Mouse (Mus musculus) spleen, adult 12 weeks (tissue): ENCODE data around the gene Ppp1ca.
A peak's percentile ranks its signal among the peaks of the same experiment; 100 is the strongest.

Experiments
- DNase-seq: peaks from one replicate; pipeline ENCODE4 v3.0.0; 2022; ENCODE audit warnings: low spot score

Gene Ppp1ca

GRCm38 (mm10) chr19:4154437-4155222 lies 37.2 kb upstream of the Ppp1ca start:
- DNase-seq, result no peak

DNA sequence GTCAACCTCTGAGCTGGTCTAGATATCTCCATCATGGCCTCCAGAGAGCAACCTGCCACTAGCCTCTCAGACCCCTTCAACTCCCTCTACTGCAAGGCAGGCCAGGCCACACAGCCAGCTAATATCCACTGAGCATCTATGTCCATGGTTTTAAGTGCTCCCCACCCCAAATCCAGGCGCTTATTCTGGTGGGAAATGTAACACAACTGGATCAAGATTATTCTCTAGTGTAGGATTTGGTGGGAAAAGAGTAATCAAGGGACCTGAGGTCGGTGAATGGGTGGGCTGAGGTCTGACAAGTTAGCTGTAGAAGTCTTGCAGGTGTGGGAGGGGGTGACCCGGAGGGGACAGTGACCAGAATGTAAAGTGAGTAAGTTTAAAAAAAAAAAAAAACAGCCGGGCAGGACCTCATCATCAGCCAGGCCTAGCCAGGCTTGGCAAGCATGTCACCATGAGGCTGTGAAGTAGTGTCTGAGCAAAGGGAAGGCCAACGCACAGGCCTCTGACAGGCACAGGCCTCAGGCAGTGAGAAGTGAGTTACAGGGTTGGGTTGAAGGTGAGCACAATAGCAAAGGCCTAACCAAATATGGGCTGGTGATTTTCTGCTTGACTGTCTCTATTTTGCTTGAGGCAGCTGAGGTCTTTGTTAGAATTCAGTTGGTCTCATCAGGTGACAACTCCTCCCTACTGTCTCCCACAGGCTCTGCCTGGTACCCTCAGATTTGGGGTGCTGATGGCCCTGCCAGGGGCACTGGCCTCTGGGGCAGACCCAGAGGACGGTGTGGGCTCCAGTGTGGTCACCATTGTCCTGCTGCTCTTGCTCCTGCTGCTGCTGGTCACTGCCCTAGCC lies 36.4 kb upstream of the Ppp1ca start:
- DNase-seq, result no peak

GRCm38 (mm10) chr19:4156073-4156579 lies 35.7 kb upstream of the Ppp1ca start:
- no peak for DNase-seq

GRCm38 (mm10) chr19:4156771-4157170 lies 35.1 kb upstream of the Ppp1ca start:
- no peak for DNase-seq

- no peak for DNase-seq
Measured at GRCm38 (mm10) chr19:4159049-4159448, 32.8 kb upstream of the Ppp1ca start.

DNA sequence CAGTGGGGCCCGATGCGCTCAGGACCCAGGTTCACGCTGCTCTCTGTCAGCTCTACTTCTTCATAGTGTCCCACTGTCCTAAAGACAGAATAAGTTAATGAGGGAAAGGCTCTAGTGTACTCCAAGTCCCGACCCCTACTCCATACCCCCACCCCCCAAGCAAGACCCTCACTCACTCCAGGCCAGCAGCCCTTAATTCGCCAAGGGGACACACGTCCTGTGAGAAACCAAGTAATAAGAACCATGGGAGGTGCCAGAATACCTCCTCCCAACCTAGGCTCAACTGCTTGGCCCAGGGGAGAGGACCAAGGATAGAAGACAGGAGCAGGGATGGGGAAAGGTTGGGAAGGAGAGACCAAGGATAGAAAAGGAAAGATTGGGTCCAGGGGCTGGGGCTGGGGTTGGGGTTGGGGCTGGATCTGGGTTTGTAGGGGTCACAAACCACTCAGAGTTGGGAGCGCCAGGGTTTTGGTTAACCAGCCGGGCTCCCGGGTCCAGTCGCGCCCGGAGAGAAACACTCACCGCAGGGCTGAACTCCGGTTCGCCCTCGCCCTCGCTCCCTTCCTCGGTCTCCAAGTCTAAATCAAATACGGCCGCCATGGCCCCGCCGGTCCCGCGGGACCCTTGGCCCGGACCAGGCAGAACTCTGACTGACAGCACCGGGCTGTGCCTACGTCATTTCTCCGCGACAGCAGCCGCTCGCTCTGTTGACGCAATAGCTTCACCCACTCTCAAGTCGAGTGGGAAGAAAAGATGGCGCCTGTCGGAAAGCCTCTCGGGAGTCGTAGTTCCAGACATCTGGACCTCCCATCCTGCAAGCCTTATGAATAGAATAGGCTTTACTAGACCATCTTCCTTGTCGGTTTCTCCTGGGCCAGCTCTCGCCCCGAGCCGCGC lies 29.0 kb upstream of the Ppp1ca start, which contains the start of gene Rps6kb2:
Gene Rps6kb2 (minus strand): TSS at position 709 of the 897 bp plus-strand sequence.
- DNase-seq, result peak; percentile 90

GRCm38 (mm10) chr19:4163543-4163887 lies 28.4 kb upstream of the Ppp1ca start:
- no peak for DNase-seq

- DNase-seq, result no peak
Measured at GRCm38 (mm10) chr19:4164100-4164499, 27.8 kb upstream of the Ppp1ca start.

DNA sequence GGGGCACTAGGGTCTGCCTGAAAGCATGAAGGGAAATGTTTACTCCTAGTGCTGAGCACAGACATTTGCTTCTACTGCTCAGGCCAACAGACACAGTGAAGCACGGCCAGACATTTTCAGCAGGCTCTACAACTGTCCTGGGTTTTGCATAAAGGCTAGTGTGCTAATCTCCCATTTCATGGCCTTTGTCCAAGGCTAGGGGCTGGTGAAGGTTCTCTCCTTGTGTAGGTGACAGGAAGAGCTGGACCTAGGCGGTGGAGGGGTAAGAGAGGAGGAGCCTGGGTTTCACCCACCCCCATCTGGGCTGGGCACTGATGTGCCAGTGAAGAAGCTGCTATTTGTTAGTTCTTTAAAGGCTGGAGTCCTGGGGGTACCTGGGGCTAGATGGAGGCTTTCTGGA lies 27.1 kb upstream of the Ppp1ca start:
- DNase-seq, result no peak

GRCm38 (mm10) chr19:4166678-4167476 lies 25.0 kb upstream of the Ppp1ca start:
- DNase-seq, result no peak

DNA sequence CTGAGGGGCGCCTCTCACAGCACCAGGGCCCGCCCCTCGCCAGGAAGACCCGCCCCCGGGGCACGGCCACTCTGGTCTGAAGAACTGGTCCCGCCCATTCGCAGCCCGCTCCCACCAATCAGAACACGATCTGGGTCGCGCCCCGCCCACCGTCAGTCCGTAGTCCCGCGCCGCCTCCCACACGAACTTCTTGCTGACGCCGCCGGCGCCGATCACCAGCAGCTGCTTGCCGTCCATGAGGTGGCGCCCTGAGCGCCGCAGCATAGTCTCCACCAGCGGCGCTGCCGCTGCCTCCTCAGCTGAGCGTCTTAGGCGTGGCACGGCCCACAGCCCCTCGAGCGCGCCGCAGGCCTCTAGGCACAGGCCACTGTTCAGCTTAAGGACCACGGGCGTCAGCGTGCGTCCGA lies 22.5 kb upstream of the Ppp1ca start:
- DNase-seq, result peak; percentile 98

DNA sequence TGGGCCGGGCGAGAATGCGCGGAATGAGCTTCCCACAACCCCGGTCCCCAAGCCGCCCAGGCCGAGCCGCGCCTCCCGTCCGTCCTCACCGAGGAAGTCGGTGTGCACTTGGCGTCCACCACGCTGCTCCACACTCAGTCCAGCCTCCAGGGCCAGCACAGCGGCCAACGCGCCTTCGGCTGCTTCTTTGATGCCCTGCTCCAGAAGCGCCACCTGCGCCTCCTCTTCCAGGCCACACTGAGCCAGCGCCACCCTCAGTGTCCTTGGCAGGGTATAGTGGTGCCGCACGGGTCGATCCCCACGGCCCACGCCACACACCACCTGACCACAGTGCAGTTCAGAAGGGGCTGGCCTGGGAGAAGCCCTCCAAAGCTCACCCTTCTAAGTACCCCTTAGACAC lies 22.1 kb upstream of the Ppp1ca start:
- DNase-seq, result no peak

DNA sequence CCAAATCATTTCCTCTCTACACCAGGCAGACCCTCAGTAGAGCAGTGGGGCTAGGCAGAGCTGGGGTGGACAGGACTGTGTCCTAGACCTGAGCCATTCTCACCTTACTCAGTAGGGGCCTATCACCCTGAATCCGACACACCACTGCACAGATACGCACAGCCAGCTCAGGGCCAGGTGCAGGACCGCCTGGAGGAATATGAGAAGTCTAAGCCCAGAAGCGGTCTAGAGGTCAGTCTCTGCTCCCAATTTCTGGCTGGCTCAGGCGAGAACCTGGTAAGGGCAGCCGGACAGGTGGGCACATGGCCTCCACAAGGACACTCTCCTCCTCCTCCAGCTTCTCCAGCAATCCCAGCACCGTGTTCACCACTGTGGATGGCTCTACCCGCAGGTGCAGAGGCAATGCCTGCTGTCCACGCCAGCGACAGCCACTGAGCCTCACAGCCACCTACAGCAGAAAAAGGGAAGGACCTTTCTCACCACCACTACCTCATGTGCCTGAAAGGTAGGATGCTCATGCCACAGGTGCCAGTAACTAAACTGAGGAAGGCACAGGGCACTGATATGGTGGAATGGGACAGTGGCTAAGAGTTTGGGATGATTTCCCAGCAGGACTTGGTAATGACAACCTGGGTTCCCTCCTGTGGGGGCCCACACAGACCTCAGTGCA lies 21.0 kb upstream of the Ppp1ca start:
- DNase-seq, result no peak

GRCm38 (mm10) chr19:4171393-4172290 lies 20.2 kb upstream of the Ppp1ca start:
- DNase-seq, result no peak

GRCm38 (mm10) chr19:4172925-4173324 lies 18.9 kb upstream of the Ppp1ca start:
- no peak for DNase-seq

DNA sequence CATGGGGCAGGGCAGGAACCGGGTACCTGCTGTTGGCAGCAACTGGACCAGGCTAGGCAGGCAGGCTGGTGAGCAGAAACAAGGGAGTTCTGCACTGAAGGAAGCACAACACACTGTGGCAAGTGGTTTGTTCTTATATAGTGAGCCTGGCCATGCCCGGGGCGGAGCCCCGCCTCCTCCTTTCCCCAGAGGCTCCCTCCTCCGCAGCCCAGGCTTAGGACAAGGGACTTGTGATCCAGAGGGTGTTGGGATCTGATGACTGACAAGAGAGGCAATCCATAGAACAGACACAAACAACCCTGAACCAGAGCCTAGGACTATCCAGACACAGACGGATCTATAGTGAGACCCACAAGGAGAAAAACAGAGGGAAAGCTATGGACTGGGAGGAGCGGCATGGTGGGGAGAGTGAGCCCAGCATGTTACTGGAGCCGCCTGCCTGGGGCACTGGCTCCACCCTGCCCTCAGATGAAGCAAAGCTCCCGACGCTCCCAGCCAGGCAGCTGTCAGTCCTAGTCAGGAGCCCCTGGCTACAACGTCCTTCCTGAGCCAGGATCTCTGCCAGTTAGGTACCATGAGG lies 16.4 kb upstream of the Ppp1ca start, which contains the start of gene Carns1:
Gene Carns1 (minus strand): TSS at position 112 of the 580 bp plus-strand sequence.
- no peak for DNase-seq

DNA sequence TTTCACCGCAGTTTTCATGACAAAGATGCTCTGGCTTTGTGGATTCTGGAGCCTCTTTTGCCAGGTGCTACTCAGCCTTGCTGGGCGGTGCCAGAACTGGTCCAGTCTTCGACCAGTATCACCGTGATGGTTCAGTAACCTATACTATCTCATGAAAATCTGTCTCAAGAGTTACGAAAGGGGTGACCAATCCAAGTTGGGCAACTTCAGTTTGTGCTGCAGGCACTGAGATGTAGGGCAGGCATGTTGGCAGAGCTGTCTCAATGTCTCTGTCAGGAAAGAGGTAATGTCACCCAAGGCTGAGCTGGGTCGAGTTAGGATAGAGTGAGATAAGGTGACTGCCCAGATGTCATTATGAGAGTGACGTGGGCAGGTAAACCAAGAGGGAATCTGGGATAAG lies 11.5 kb upstream of the Ppp1ca start:
- no peak for DNase-seq

DNA sequence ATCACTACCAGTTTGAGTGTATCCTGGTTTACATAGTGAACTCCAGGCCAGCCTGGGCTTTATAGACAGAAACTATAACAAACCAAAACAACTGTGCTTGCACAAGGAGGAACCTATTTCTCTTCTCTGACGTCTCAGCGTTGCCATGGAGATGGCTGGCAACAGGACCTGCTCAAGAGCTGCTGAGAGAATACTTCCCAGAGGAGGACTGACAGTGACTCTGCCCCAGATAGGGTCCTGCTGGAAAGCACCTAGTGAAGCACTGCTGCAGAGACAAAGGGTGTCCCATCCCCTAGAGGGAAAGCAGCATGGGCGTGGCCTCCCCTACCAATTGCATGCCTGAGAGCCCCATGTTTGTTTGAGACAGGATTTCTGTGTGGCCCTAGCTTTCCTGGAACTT lies 10.0 kb upstream of the Ppp1ca start:
- DNase-seq, result no peak

GRCm38 (mm10) chr19:4183689-4184088 lies 8.2 kb upstream of the Ppp1ca start:
- DNase-seq, result no peak
